Mouse (Mus musculus): Measurements from ENCODE around the gene Rps6kl1. TPM values are rescaled to one million over a fixed set of nuclear protein-coding genes. Genes with fewer than 3 reads are reported as not detected.

The Rps6kl1 gene
- polyA plus RNA-seq, 2 experiments = 0.31 to 0.57 TPM

GRCm38 (mm10) chr12:85175926-85176845, 25.1 kb upstream of the Rps6kl1 start:
- Histone ChIP-seq H3K27ac (no peak overlapping the region), H3K4me2 (ENCODE audit: low read depth) (no peak overlapping the region), H3K36me3 (replicated peaks; ENCODE audit: control insufficient read depth, insufficient read depth, low read depth) (no peaks in the 10 kb centered on the region), H3K27me3 (ENCODE audit: control insufficient read depth, insufficient read depth, low read length) (peaks cover 6% of the 10 kb centered on the region), H3K9me3 (ENCODE audit: control insufficient read depth, low read length) (no peaks in the 10 kb centered on the region), H3K9ac (replicated peaks) (no peak overlapping the region), H3K4me3 (ENCODE audit: insufficient read depth in 1 of 2, low read depth in 2 of 2, low read length in 2 of 2) (no peak overlapping the region), H3K4me1 (replicated peaks; ENCODE audit: control insufficient read depth in 2 of 2, insufficient read depth in 2 of 2, low read length in 1 of 2) (peaks cover 0 to 3% of the 10 kb centered on the region in 2 experiments; a peak in 1 of 4 replicates)
- no peak for DNase-seq (ENCODE audit: low read depth in 3 of 3, low spot score in 3 of 3)
- ATAC-seq (ENCODE audit: insufficient read depth) = no peak
- TF ChIP-seq CTCF (IDR thresholded peaks at IDR 0.05; ENCODE audit: low read depth) = no peak
- no peak for TF ChIP-seq EP300 (IDR thresholded peaks at IDR 0.05; ENCODE audit: low read depth)
- WGBS (ENCODE audit: insufficient replicate concordance) = 29% methylated on average over 11 of the region's 11 CpGs

- no peak for ATAC-seq (ENCODE audit: insufficient read depth)
- peaks cover 0 to 3% of the 10 kb centered on the region in 2 experiments; a peak in 1 of 4 replicates for H3K4me1 ChIP-seq (replicated peaks; ENCODE audit: control insufficient read depth in 2 of 2, insufficient read depth in 2 of 2, low read length in 1 of 2)
- H3K9me3 ChIP-seq (ENCODE audit: control insufficient read depth, low read length) = no peaks in the 10 kb centered on the region
- no peak overlapping the region for H3K4me2 ChIP-seq (ENCODE audit: low read depth)
- H3K27ac ChIP-seq = no peak overlapping the region
- no peak for DNase-seq (ENCODE audit: low read depth in 3 of 3, low spot score in 3 of 3)
- no peak overlapping the region for H3K4me3 ChIP-seq (ENCODE audit: insufficient read depth in 1 of 2, low read depth in 2 of 2, low read length in 2 of 2)
- H3K27me3 ChIP-seq (ENCODE audit: control insufficient read depth, insufficient read depth, low read length) = peaks cover 6% of the 10 kb centered on the region
- WGBS (ENCODE audit: insufficient replicate concordance) = 62% methylated on average over 16 of the region's 16 CpGs
- H3K36me3 ChIP-seq (replicated peaks; ENCODE audit: control insufficient read depth, insufficient read depth, low read depth) = no peaks in the 10 kb centered on the region
- no peak overlapping the region for H3K9ac ChIP-seq (replicated peaks)
- no peak for TF ChIP-seq EP300 (IDR thresholded peaks at IDR 0.05; ENCODE audit: low read depth)
- TF ChIP-seq CTCF (IDR thresholded peaks at IDR 0.05; ENCODE audit: low read depth) = no peak
Observed at GRCm38 (mm10) chr12:85175087-85175675, 24.1 kb upstream of the Rps6kl1 start.

GRCm38 (mm10) chr12:85174016-85174415, 23.0 kb upstream of the Rps6kl1 start:
- no peak overlapping the region for H3K4me3 ChIP-seq (ENCODE audit: insufficient read depth in 1 of 2, low read depth in 2 of 2, low read length in 2 of 2)
- H3K27ac ChIP-seq = no peak overlapping the region
- H3K27me3 ChIP-seq (ENCODE audit: control insufficient read depth, insufficient read depth, low read length) = peaks cover 4% of the 10 kb centered on the region
- H3K4me1 ChIP-seq (replicated peaks; ENCODE audit: control insufficient read depth in 2 of 2, insufficient read depth in 2 of 2, low read length in 1 of 2) = peaks cover 0 to 3% of the 10 kb centered on the region in 2 experiments; a peak in 1 of 4 replicates
- no peak overlapping the region for H3K9ac ChIP-seq (replicated peaks)
- no peaks in the 10 kb centered on the region for H3K9me3 ChIP-seq (ENCODE audit: control insufficient read depth, low read length)
- H3K36me3 ChIP-seq (replicated peaks; ENCODE audit: control insufficient read depth, insufficient read depth, low read depth) = no peaks in the 10 kb centered on the region
- no peak for TF ChIP-seq CTCF (IDR thresholded peaks at IDR 0.05; ENCODE audit: low read depth)
- TF ChIP-seq EP300 (IDR thresholded peaks at IDR 0.05; ENCODE audit: low read depth) = no peak
- DNase-seq (ENCODE audit: low read depth in 3 of 3, low spot score in 3 of 3) (no peak), ATAC-seq (ENCODE audit: insufficient read depth) (no peak)
- WGBS (ENCODE audit: insufficient replicate concordance) = 61% methylated on average over 7 of the region's 7 CpGs
- H3K4me2 ChIP-seq (ENCODE audit: low read depth) = no peak overlapping the region

- DNase-seq (ENCODE audit: low read depth in 3 of 3, low spot score in 3 of 3) = no peak
- TF ChIP-seq CTCF (IDR thresholded peaks at IDR 0.05; ENCODE audit: low read depth) = no peak
- TF ChIP-seq EP300 (IDR thresholded peaks at IDR 0.05; ENCODE audit: low read depth) = no peak
- Histone ChIP-seq H3K27me3 (ENCODE audit: control insufficient read depth, insufficient read depth, low read length) (no peaks in the 10 kb centered on the region), H3K27ac (no peak overlapping the region), H3K9ac (replicated peaks) (no peak overlapping the region), H3K9me3 (ENCODE audit: control insufficient read depth, low read length) (no peaks in the 10 kb centered on the region), H3K4me2 (ENCODE audit: low read depth) (no peak overlapping the region), H3K4me3 (ENCODE audit: insufficient read depth in 1 of 2, low read depth in 2 of 2, low read length in 2 of 2) (no peak overlapping the region), H3K4me1 (replicated peaks; ENCODE audit: control insufficient read depth in 2 of 2, insufficient read depth in 2 of 2, low read length in 1 of 2) (no peaks in the 10 kb centered on the region), H3K36me3 (replicated peaks; ENCODE audit: control insufficient read depth, insufficient read depth, low read depth) (no peaks in the 10 kb centered on the region)
- WGBS (ENCODE audit: insufficient replicate concordance) = 70% methylated on average over 3 of the region's 3 CpGs
- ATAC-seq (ENCODE audit: insufficient read depth) = no peak
Observed at GRCm38 (mm10) chr12:85170948-85171307, 19.9 kb upstream of the Rps6kl1 start.

- DNase-seq (ENCODE audit: low read depth in 3 of 3, low spot score in 3 of 3) (no peak), ATAC-seq (ENCODE audit: insufficient read depth) (no peak)
- Histone ChIP-seq H3K27ac (no peak overlapping the region), H3K9ac (replicated peaks) (no peak overlapping the region), H3K27me3 (ENCODE audit: control insufficient read depth, insufficient read depth, low read length) (no peaks in the 10 kb centered on the region), H3K4me2 (ENCODE audit: low read depth) (no peak overlapping the region), H3K4me1 (replicated peaks; ENCODE audit: control insufficient read depth in 2 of 2, insufficient read depth in 2 of 2, low read length in 1 of 2) (no peaks in the 10 kb centered on the region), H3K9me3 (ENCODE audit: control insufficient read depth, low read length) (no peaks in the 10 kb centered on the region), H3K36me3 (replicated peaks; ENCODE audit: control insufficient read depth, insufficient read depth, low read depth) (no peaks in the 10 kb centered on the region), H3K4me3 (ENCODE audit: insufficient read depth in 1 of 2, low read depth in 2 of 2, low read length in 2 of 2) (no peak overlapping the region)
- 62% methylated on average over 11 of the region's 11 CpGs for WGBS (ENCODE audit: insufficient replicate concordance)
- TF ChIP-seq CTCF (IDR thresholded peaks at IDR 0.05; ENCODE audit: low read depth) (no peak), EP300 (IDR thresholded peaks at IDR 0.05; ENCODE audit: low read depth) (no peak)
Observed at GRCm38 (mm10) chr12:85170284-85170947, 19.4 kb upstream of the Rps6kl1 start.

Data from liver, embryonic 14.5 days (tissue).